Mouse (Mus musculus) liver, adult 2 months (tissue): ENCODE measurements around the gene Gprc6a. TPM values are rescaled to one million over a fixed set of nuclear protein-coding genes. Genes with fewer than 3 reads are reported as not detected.

Experiments used
- DNase-seq: peaks from one replicate; pipeline ENCODE4 v3.0.0-alpha.2; 2011; ENCODE audit warnings: low read depth, low spot score; ENCODE audit errors: extremely low read depth
- H3K27ac ChIP-seq: fragments of 200-500 bp; replicated peaks from 2 replicates; pipeline ENCODE4 v1.5.1; 2012; ENCODE audit warnings: low read depth, mild to moderate bottlenecking, control low read depth, inconsistent platforms, low read length; ENCODE audit not compliant: insufficient read depth
- H3K27me3 ChIP-seq: fragments of 200-500 bp; 2 replicates; pipeline ENCODE4 v1.6.1; 2012; ENCODE audit warnings: mild to moderate bottlenecking, moderate library complexity, low read length, inconsistent platforms; ENCODE audit not compliant: control insufficient read depth, insufficient read depth
- H3K36me3 ChIP-seq: fragments of 200-500 bp; 2 replicates; pipeline ENCODE4 v1.6.1; 2012; ENCODE audit warnings: low read length, inconsistent platforms; ENCODE audit not compliant: control insufficient read depth, insufficient read depth
- H3K4me1 ChIP-seq: fragments of 200-500 bp; 2 replicates; pipeline ENCODE4 v1.6.1; 2011; ENCODE audit warnings: low read length; ENCODE audit not compliant: control insufficient read depth, insufficient read depth
- H3K4me3 ChIP-seq: fragments of 200-500 bp; 2 replicates; pipeline ENCODE4 v1.5.1; 2011; ENCODE audit warnings: low read depth, mild to moderate bottlenecking, control low read depth, low read length, moderate library complexity; ENCODE audit not compliant: insufficient read depth
- H3K79me2 ChIP-seq: fragments of 200-500 bp; 2 replicates; pipeline ENCODE4 v1.6.1; 2012; ENCODE audit warnings: inconsistent platforms, mild to moderate bottlenecking, low read length, moderate library complexity; ENCODE audit not compliant: control insufficient read depth, insufficient read depth
- H3K9ac ChIP-seq: fragments of 200-500 bp; 2 replicates; pipeline ENCODE4 v1.6.1; 2012; ENCODE audit warnings: low read depth, mild to moderate bottlenecking, control low read depth, inconsistent platforms, low read length
- CTCF ChIP-seq: fragments of 200-500 bp; IDR thresholded peaks from 2 replicates; pipeline ENCODE4 v1.5.1; 2011; ENCODE audit warnings: low read depth, low read length, control low read depth
- POLR2A ChIP-seq: fragments of 200-500 bp; IDR thresholded peaks from 2 replicates; pipeline ENCODE4 v1.6.1; 2011; ENCODE audit warnings: low read length, control low read depth; ENCODE audit not compliant: insufficient read depth; ENCODE audit errors: extremely low read depth
- WGBS: fragments of 180-500 bp; shearing (Covaris S2); methylation state at CpG from one replicate; pipeline ENCODE4 v1.1.7; 2018; 5-methylcytosine and 5-hydroxymethylcytosine counted together
- polyA plus RNA-seq: library from polyadenylated mRNA; depleted of rRNA; stranded (reverse); fragments of >200 nt; gene quantifications from 2 replicates; pipeline ENCODE4 v1.2.3, GENCODE M21; 2012
- total RNA-seq: library from RNA; depleted of rRNA; stranded (reverse); fragments of >200 nt; gene quantifications from 2 replicates; pipeline ENCODE4 v1.2.3, GENCODE M21; 2014

The Gprc6a gene
- total and polyA plus RNA-seq, 2 experiments, result not detected

DNA sequence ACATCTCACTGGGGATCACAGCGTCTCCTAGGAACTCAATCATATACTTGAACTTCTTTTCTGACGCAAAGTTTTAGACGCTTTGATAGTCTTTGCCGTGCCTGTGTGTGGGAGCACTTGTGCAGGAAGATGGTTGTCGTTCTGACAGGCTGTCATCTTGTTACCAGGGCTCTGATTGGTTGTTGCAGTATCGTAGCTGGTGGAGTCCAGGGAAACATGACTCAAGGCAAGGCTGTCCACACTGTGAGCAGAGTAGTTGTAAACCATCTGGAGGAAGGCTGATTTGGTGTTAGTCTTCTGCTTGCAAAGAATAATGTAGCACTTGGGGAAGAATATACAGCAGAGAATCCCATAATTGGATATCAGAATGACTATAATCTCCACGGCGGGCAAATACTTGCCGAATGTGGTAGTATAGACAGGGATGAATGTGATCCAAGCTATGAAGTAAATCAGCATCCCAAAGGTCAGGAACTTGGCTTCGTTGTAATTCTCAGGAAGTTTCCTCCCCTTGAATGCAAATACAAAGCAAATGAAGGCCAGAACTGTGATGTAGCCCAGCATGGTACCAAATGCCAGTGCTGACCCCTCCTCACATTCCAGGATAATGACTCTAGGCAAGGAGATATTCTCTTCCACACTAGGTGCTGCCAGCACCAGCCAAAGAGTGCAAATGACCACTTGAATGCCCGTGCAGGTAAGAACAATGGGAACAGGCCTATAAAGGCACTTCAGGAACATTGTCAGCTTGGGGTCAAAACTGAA lies 16.3 kb downstream of the Gprc6a start:
- Histone ChIP-seq H3K27ac (no peak overlapping the region), H3K9ac (no peak overlapping the region), H3K4me3 (no peak overlapping the region), H3K79me2 (no peaks in the 10 kb centered on the region), H3K27me3 (no peaks in the 10 kb centered on the region), H3K4me1 (no peaks in the 10 kb centered on the region), H3K36me3 (no peaks in the 10 kb centered on the region)
- 76% methylated on average over 11 of the region's 11 CpGs for WGBS
- TF ChIP-seq CTCF (no peak), POLR2A (no peak)
- no peak for DNase-seq

DNA sequence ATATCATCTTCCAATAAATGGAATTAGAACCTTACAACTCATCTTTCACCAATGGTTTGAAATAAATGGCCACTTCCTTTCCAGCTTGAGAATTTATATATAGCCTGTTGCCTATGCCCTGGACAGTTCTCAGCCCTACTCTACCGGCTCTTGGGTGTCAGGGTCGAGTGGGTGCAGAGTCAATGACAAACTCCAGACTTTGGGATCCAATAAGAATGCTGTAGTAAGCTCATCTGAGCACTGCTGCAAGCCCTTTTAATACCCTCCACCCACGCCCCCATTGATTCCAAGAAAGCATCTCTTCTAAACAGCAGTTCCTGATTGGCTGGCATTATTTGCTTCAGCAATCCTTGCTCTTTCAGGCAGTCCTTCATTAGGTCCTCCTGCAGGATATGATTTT lies 17.8 kb downstream of the Gprc6a start:
- DNase-seq, result no peak
- 78% methylated on average over 3 of the region's 3 CpGs for WGBS

DNA sequence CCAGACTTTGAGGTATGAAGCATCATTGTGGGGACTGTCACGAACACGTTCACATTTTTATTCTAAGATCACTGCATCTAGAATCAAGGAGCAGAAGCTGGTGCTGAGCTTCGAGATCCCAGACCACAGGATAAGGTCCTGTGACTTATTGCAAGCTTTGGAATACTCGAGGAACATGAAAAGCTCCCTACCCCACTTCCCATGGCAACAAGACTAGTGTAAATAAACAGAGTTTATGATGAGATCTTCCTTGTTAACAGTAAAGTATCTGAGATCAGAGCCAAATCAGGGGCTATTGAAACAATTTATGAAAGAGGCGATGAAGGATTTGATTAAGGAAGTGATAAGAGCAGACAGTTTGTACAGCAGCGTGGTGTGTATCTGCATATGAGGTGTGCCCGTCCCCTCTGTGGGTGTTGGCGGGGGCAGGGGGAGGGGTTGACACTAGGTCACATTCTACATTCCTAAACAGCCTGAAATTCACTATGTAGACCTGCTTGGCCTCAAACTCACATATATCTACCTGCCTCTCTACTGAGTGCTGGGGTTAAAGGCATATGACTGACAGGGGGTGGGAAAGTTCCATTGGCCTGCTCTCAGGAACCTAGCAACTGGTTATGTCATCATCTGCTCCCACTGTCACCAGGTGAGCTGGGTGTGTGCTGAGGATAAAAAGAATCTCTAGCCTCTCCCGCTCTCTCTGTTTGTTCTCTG lies 19.1 kb downstream of the Gprc6a start:
- WGBS, result 68% methylated on average over 9 of the region's 9 CpGs
- no peaks in the 10 kb centered on the region for H3K4me1 ChIP-seq
- TF ChIP-seq CTCF, result no peak
- TF ChIP-seq POLR2A, result no peak
- H3K9ac ChIP-seq, result no peak overlapping the region
- H3K36me3 ChIP-seq, result no peaks in the 10 kb centered on the region
- no peak overlapping the region for H3K4me3 ChIP-seq
- no peak for DNase-seq
- no peak overlapping the region for H3K27ac ChIP-seq
- H3K79me2 ChIP-seq, result no peaks in the 10 kb centered on the region
- H3K27me3 ChIP-seq, result no peaks in the 10 kb centered on the region

More for the DNA sequence above, 17.8 kb downstream of the Gprc6a start:
- Histone ChIP-seq H3K27ac (no peak overlapping the region), H3K9ac (no peak overlapping the region), H3K4me1 (no peaks in the 10 kb centered on the region), H3K36me3 (no peaks in the 10 kb centered on the region), H3K4me3 (no peak overlapping the region), H3K27me3 (no peaks in the 10 kb centered on the region), H3K79me2 (no peaks in the 10 kb centered on the region)
- TF ChIP-seq CTCF (no peak), POLR2A (no peak)

DNA sequence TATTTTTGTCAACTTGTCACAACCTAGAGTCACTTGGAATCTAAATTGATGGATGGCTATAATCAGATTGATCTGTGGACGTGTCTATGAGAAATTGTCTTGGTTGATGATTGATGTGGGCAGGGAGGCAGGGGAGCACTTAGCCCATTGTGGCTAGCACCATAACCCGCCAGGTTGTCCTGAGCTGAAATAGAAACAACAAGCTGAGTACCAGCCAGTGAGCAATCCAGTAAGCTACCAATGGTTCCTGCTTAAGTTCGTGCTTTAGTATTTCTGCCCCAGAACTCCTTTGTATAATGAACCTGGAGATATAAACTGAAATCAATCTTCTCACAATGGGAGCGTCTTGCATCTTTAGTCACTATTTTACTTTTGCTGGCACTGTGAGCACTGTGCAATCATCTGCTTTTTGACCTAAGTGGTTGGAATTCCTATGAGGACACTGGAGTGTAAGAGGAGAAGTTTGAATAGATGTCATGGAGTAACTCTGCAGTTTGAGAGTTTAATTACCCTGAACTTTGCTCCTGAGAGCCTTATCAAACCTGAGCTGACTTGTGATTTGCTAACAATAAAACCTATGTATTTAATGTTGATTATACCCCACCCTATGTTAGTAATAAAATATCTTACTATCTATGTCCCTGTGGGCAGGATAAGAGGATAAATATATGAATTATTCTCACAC lies 21.4 kb downstream of the Gprc6a start:
- no peaks in the 10 kb centered on the region for H3K27me3 ChIP-seq
- no peak overlapping the region for H3K27ac ChIP-seq
- no peaks in the 10 kb centered on the region for H3K79me2 ChIP-seq
- TF ChIP-seq CTCF, result no peak
- TF ChIP-seq POLR2A, result no peak
- DNase-seq, result no peak
- no peak overlapping the region for H3K4me3 ChIP-seq
- no peaks in the 10 kb centered on the region for H3K36me3 ChIP-seq
- no peaks in the 10 kb centered on the region for H3K4me1 ChIP-seq
- H3K9ac ChIP-seq, result no peak overlapping the region
- WGBS, result 74% methylated on average over 4 of the region's 4 CpGs

DNA sequence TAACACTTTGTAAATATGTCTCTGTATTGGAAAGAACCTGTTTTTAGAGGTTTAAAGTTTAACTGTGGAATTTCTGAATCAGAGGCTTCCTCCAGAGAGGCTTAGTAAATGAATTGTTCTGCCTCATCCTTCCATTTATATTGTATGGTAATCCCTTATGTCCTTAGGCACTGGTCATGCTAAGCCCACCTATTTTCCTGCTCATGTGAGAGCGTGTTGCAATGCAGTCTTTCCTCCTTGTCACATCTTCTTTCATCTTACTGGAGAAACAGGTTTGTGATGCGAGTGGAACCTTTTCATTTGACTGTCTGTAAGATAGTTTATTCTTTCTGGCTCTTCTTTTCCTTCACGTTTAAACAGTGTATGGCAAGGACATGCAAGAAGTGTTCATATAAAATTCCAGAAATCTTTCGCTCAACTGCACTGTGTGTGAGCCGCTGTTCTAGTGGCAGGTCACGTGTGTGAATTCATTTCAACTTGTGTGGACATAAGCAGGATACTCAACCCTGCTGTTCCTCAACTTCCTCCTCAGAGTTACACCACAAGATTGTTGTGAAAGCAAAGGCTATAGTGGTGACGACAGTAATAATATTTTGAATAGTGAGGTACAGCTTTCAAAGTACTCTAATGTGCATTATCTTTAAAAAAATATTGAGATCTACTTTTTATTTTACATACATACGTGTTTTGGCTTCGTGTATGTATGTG lies 34.2 kb downstream of the Gprc6a start:
- WGBS, result 75% methylated on average over 9 of the region's 9 CpGs
- TF ChIP-seq POLR2A (no peak), CTCF (no peak)
- Histone ChIP-seq H3K27ac (no peak overlapping the region), H3K4me3 (no peak overlapping the region), H3K27me3 (no peaks in the 10 kb centered on the region), H3K9ac (no peak overlapping the region), H3K4me1 (no peaks in the 10 kb centered on the region), H3K79me2 (no peaks in the 10 kb centered on the region), H3K36me3 (no peaks in the 10 kb centered on the region)
- DNase-seq, result no peak
